Mouse (Mus musculus) olfactory bulb, adult 2 months (tissue): ENCODE measurements around the gene Casq2. TPM values are rescaled to one million over a fixed set of nuclear protein-coding genes. Genes with fewer than 3 reads are reported as not detected.

Experiments used
- H3K27ac ChIP-seq: fragments of 200-500 bp; 2 replicates; pipeline ENCODE4 v1.5.1; 2012; ENCODE audit warnings: low read depth, low read length; ENCODE audit not compliant: insufficient read depth
- H3K4me1 ChIP-seq: fragments of 200-500 bp; 2 replicates; pipeline ENCODE4 v1.6.1; 2012; ENCODE audit warnings: low read length; ENCODE audit not compliant: control insufficient read depth, insufficient read depth
- H3K4me3 ChIP-seq: fragments of 200-500 bp; 2 replicates; pipeline ENCODE4 v1.5.1; 2012; ENCODE audit warnings: mild to moderate bottlenecking, low read depth, low read length, moderate library complexity; ENCODE audit not compliant: insufficient read depth
- CTCF ChIP-seq: fragments of 200-500 bp; IDR thresholded peaks from 2 replicates; pipeline ENCODE4 v1.5.1; 2012; ENCODE audit warnings: low read depth, mild to moderate bottlenecking, low read length, moderate library complexity; ENCODE audit not compliant: insufficient read depth
- POLR2A ChIP-seq: fragments of 200-500 bp; IDR thresholded peaks from 2 replicates; pipeline ENCODE4 v1.6.1; 2012; ENCODE audit warnings: mild to moderate bottlenecking, low read depth, low read length, moderate library complexity; ENCODE audit not compliant: insufficient read depth
- WGBS: fragments of 180-500 bp; shearing (Covaris S2); methylation state at CpG from one replicate; pipeline ENCODE4 v1.1.7; 2018; 5-methylcytosine and 5-hydroxymethylcytosine counted together
- polyA plus RNA-seq: library from polyadenylated mRNA; stranded (reverse); fragments of >200 nt; gene quantifications from 2 replicates; pipeline ENCODE4 v1.2.4, GENCODE M21; 2012; ENCODE audit warnings: low replicate concordance; ENCODE audit not compliant: missing spikeins, insufficient read depth, insufficient read length

Gene Casq2
- polyA plus RNA-seq, 1 experiment: not detected

DNA sequence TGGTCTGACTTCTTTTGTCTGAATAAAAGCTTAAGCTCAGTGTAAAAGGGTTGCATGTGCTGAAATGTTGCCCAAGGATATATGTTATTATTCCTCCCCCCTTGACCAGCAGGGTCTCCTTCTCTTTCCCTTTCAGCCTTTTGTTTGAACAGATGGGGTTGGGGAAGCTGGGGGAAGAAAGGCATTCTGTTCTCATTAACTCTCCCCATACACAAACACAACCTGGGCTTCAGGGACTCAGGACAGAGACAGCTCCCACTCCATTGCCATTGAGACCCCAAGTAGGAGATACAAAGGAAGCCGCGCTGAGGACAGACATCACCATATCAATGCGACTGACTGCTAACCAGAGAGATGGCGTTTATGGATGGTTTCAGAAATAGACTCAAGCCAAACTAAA, 30.3 kb upstream of the Casq2 start:
- Histone ChIP-seq H3K27ac (no peak overlapping the region), H3K4me1 (no peaks in the 10 kb centered on the region), H3K4me3 (no peak overlapping the region)
- no peak for TF ChIP-seq CTCF
- no peak for TF ChIP-seq POLR2A
- 71% methylated on average over 4 of the region's 4 CpGs for WGBS

DNA sequence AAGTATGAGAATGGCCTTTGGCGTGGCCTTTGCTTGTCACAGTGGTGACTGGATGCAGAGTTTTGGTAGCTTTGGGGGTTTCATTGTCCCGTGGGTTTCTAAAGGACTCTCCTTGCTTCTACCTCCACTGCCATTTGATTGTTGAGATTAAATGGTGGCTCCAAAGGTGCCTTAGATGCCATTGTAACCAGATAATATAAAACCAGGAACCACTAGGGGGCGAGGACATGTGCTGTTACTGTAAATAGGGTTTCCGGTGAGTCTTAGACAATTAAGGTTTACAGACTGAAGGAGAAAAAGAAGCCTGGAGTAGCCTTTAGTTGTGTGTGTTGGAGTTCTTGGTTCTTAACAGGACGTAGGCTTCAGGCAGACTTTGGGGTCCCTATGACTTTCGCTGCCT, 26.1 kb upstream of the Casq2 start:
- H3K4me3 ChIP-seq: no peak overlapping the region
- no peak overlapping the region for H3K27ac ChIP-seq
- 82% methylated on average over 6 of the region's 6 CpGs for WGBS
- TF ChIP-seq CTCF (no peak), POLR2A (no peak)
- no peaks in the 10 kb centered on the region for H3K4me1 ChIP-seq

DNA sequence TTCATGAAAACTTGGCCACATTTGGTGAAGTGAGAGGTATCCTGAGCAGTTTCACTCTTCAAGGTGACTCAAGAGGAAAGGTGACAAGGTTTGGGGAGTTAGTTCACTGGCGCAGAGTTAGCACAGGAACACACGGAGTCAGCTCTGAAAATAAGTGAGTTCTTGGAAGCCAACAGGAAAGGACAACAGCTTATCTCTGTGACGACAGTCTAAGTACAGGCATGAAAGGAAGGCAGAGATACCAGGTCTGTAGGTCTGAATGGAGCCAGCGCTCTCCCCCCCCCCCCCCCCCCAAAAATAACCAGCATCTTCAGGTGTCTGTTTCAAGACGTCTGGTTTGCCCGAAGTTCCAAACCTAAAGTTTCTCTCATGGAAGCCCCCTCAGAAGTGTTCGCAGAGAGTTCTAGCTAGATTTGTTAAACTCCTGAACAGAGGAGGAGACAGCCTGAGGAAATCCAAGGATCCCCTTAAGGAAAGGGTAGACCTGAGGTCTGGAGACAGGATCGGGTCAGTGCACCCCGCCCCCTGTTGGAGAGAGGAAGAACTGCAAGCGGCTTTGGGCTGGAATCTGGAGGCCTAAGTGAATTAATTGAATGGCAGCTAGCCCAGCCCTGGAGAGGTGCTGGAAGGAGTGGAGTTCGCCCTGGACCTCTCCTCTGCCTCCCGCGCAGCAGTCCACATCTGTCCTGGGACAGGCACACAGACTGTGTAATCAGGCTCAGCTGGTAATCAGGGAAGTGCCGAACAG, 24.1 kb upstream of the Casq2 start:
- 48% methylated on average over 14 of the region's 14 CpGs for WGBS
- Histone ChIP-seq H3K4me1 (no peaks in the 10 kb centered on the region), H3K27ac (no peak overlapping the region), H3K4me3 (no peak overlapping the region)
- peak; percentile 63 for TF ChIP-seq CTCF
- TF ChIP-seq POLR2A: no peak

DNA sequence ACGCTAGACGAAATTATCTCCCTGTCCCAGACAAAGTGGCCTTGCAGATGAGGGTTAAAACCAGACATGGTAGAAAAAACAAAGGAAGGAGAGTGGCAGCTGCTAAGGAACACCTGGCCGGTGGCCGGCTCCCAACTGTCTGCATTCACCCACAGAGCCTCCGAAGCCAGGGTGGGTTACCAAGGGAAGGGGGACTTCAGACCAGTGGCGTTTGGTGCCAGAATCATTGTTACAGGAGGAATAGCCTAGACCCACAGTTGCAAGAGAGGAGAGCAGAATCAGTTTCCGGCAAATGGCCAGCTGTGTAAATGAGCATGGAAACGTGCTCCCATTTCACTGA, 23.6 kb upstream of the Casq2 start:
- Histone ChIP-seq H3K4me1 (no peaks in the 10 kb centered on the region), H3K27ac (no peak overlapping the region), H3K4me3 (no peak overlapping the region)
- TF ChIP-seq CTCF: no peak
- TF ChIP-seq POLR2A: no peak
- WGBS: 48% methylated on average over 8 of the region's 8 CpGs

DNA sequence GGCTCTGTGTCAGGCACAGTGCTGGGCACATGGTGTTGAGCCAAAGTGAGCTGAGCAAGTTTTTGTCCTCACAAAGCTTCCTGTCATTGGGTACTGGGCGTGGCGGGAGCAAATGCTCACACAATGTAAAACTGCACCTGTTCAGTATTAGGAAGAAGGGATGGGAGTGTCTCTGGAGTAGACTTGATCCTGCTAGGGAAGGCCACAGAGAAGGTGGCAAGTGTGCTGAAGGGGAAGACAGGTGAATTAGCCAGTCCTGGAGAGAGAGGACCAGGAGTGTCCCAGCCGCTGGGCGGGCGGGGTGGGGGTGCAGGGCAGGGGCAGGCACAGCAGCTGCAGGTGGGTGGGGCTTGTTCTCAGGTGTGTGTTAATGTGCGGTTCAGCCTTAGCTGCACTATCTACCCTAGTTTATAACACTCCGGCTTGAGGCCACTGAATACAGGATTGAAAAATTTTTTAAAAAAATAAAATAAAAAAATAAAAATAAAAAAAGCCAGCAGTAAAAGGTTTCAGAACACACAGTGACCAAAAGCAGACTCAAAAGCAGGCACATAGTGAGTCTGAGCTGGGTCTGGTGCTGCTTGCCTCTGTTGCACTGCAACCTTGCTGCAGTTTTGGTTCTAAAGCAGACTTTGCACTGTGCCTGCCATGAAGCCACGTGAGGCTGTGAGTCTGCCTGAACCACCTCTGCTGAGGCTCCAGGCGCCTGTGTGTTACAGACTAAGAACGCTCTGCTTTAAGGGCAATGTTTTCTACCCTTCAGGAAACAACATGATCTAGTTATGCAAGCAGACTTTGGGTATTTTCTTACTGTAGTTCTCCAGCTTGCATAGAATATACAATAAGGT, 22.7 kb upstream of the Casq2 start:
- no peak overlapping the region for H3K27ac ChIP-seq
- no peak for TF ChIP-seq CTCF
- no peak overlapping the region for H3K4me3 ChIP-seq
- H3K4me1 ChIP-seq: no peaks in the 10 kb centered on the region
- WGBS: 85% methylated on average over 10 of the region's 10 CpGs

DNA sequence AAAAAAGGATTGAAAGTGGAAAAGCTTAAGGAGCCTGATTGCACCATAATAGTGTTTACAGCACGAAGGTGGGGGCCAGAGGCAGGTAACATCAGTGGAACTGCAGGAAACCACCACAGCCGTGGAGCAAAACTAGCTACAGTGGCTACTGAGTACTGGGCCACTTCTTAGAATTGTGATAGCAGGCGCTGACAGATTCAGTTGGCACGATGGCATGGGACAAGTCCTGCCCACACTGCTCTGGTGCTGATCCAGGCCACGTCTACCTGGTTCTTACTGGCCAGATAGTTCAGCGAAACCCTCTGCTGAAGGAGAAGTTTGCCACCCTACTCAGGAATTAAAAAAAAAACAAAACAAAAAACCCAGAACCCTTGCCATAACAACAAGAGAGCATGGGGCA, 21.6 kb upstream of the Casq2 start:
- TF ChIP-seq CTCF (no peak), POLR2A (no peak)
- H3K4me3 ChIP-seq: no peak overlapping the region
- no peak overlapping the region for H3K27ac ChIP-seq
- 90% methylated on average over 6 of the region's 6 CpGs for WGBS
- H3K4me1 ChIP-seq: no peaks in the 10 kb centered on the region

DNA sequence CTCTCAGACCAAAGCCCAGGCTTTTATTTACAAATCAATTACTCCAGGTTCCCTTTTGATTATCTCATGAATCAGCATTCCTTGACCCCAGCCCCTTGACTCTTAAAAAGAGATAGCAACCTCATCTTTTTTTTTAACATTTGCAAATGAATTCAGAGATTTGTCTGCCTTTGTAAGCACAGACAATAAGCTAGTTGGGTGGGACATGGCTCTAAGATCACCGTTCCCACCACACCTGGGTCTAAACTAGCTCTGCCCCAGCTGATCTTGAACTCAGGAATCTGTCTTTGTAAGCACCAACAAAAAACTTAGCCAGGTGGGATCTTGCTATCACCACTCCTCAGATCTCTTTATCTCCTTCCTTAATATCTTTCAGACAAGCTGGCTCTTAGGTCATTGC, 18.9 kb upstream of the Casq2 start:
- no peak for TF ChIP-seq POLR2A
- TF ChIP-seq CTCF: no peak
- no peaks in the 10 kb centered on the region for H3K4me1 ChIP-seq
- 64% methylated on average over 1 of the region's 1 CpGs for WGBS
- no peak overlapping the region for H3K4me3 ChIP-seq
- H3K27ac ChIP-seq: no peak overlapping the region

DNA sequence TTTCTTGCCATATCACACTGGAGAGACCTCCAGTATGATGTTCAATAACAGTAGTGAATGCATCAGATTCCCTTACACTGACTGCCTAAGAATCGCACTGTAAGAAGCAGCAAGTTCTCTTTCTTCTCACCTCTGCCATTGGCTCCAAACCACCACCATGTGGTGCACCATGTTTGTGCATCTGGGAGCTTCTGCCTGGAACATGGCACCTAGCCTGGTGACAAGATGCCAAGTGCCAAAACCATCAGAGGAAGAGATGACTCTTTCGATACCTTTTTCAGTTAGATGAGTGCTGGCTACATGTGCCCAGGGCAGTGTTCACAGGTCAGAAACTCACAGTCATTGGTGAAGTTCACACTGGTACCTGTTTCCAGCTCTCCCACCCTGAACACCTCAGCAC, 18.4 kb upstream of the Casq2 start:
- H3K4me1 ChIP-seq: no peaks in the 10 kb centered on the region
- 96% methylated on average over 2 of the region's 2 CpGs for WGBS
- no peak overlapping the region for H3K4me3 ChIP-seq
- no peak for TF ChIP-seq POLR2A
- no peak for TF ChIP-seq CTCF
- H3K27ac ChIP-seq: no peak overlapping the region

DNA sequence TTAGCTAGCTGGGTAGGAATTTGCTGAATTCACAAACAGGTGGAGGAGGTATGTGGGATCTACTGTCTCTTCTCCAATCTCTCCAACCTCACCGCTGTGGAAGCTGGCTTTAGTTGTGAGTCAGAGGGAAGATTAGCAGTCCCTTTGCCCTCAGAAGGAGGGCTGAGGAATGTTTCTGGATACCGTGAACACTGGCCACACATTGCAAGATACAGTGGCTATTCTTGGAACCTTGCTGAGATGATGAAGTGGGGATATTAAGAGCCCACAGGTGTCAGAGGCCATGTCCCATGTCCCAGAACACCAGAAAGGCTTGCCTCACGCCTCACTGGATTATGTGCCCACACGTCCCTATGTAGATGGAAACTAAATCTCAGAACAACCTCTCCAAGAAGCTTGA, 17.0 kb upstream of the Casq2 start:
- H3K4me1 ChIP-seq: no peaks in the 10 kb centered on the region
- H3K4me3 ChIP-seq: no peak overlapping the region
- no peak overlapping the region for H3K27ac ChIP-seq
- 88% methylated on average over 4 of the region's 4 CpGs for WGBS
- TF ChIP-seq POLR2A (no peak), CTCF (no peak)

DNA sequence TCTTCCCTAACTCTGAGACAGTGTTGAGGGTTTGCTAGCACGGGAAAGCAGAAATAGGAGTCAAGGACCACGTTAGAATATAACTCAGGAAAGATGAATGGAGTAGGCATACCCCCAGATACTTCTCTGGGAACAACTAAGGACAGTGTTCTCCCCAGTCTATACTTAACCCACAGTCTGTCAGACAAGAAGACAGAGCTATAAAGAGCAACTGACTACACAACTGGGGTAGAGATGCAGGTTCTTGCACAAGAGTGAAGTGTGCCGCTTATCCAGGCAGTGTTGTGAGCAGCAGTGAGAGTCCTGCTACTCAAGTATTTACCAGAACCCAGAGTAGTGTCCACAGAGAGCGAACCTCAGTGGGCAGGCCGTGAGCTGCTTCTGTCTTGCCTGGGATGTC, 16.5 kb upstream of the Casq2 start:
- Histone ChIP-seq H3K27ac (no peak overlapping the region), H3K4me3 (no peak overlapping the region), H3K4me1 (no peaks in the 10 kb centered on the region)
- no peak for TF ChIP-seq POLR2A
- no peak for TF ChIP-seq CTCF
- 91% methylated on average over 5 of the region's 5 CpGs for WGBS
